Mouse (Mus musculus) neural tube, embryonic 13.5 days (tissue): ENCODE measurements around the gene Naa16. TPM values are rescaled to one million over a fixed set of nuclear protein-coding genes. Genes with fewer than 3 reads are reported as not detected.

ENCODE experiments used
- ATAC-seq: fragments of 200-750 bp; cut with Nextera tagmentation; 2 replicates; pipeline ENCODE4 v1.8.0; 2017; ENCODE audit warnings: low read depth, mild to moderate bottlenecking, moderate TSS enrichment, moderate library complexity
- H3K27ac ChIP-seq: fragments of 300-500 bp; sonication (generic); replicated peaks from 2 replicates; pipeline ENCODE4 v1.5.1; 2015; ENCODE audit warnings: moderate library complexity, mild to moderate bottlenecking, inconsistent platforms
- H3K27me3 ChIP-seq: fragments of 300-500 bp; sonication (generic); 2 replicates; pipeline ENCODE4 v1.6.1; 2015; ENCODE audit warnings: mild to moderate bottlenecking, inconsistent platforms
- H3K36me3 ChIP-seq: fragments of 300-500 bp; sonication (generic); 2 replicates; pipeline ENCODE4 v1.6.1; 2015; ENCODE audit warnings: mild to moderate bottlenecking, inconsistent platforms
- H3K4me1 ChIP-seq: fragments of 300-500 bp; sonication (generic); replicated peaks from 2 replicates; pipeline ENCODE4 v1.6.1; 2015; ENCODE audit warnings: inconsistent platforms
- H3K4me2 ChIP-seq: fragments of 300-500 bp; sonication (generic); 2 replicates; pipeline ENCODE4 v1.6.1; 2015; ENCODE audit warnings: inconsistent platforms, mild to moderate bottlenecking, moderate library complexity
- H3K4me3 ChIP-seq: fragments of 300-500 bp; sonication (generic); 2 replicates; pipeline ENCODE4 v1.5.1; 2015; ENCODE audit warnings: mild to moderate bottlenecking, inconsistent platforms
- H3K9ac ChIP-seq: fragments of 300-500 bp; sonication (generic); 2 replicates; pipeline ENCODE4 v1.6.1; 2015; ENCODE audit warnings: moderate library complexity, mild to moderate bottlenecking, inconsistent platforms
- H3K9me3 ChIP-seq: fragments of 300-500 bp; sonication (generic); 2 replicates; pipeline ENCODE4 v1.6.1; 2016; ENCODE audit warnings: inconsistent platforms
- WGBS: fragments of 180-500 bp; shearing (Covaris S2); methylation state at CpG from one replicate; pipeline ENCODE4 v1.1.7; 2015; 5-methylcytosine and 5-hydroxymethylcytosine counted together
- polyA plus RNA-seq: library from polyadenylated mRNA; unstranded; fragments of >200 nt; fragmentation: Nextera tagmentation; extraction: Ambion mirVana; gene quantifications from 2 replicates; pipeline ENCODE4 v1.2.1, GENCODE M21; 2015

Naa16 gene
- polyA plus RNA-seq, 1 experiment from 2014 or later, result 19.2 TPM

GRCm38 (mm10) chr14:79294051-79294814 lies 96.3 kb downstream of the Naa16 start:
- no peaks in the 10 kb centered on the region for H3K36me3 ChIP-seq
- no peak overlapping the region for H3K4me3 ChIP-seq
- H3K9me3 ChIP-seq, result no peaks in the 10 kb centered on the region
- H3K27me3 ChIP-seq, result peaks cover 15% of the 10 kb centered on the region
- no peak for ATAC-seq
- H3K9ac ChIP-seq, result no peak overlapping the region
- no peak overlapping the region for H3K27ac ChIP-seq
- 81% methylated on average over 8 of the region's 8 CpGs for WGBS
- H3K4me1 ChIP-seq, result peaks cover 32% of the 10 kb centered on the region
- no peak overlapping the region for H3K4me2 ChIP-seq

GRCm38 (mm10) chr14:79293119-79293780 lies 97.3 kb downstream of the Naa16 start:
- ATAC-seq, result no peak
- Histone ChIP-seq H3K9ac (no peak overlapping the region), H3K4me3 (no peak overlapping the region), H3K27me3 (peaks cover 5% of the 10 kb centered on the region), H3K27ac (no peak overlapping the region), H3K4me1 (peaks cover 32% of the 10 kb centered on the region), H3K4me2 (no peak overlapping the region), H3K9me3 (no peaks in the 10 kb centered on the region), H3K36me3 (no peaks in the 10 kb centered on the region)
- WGBS, result 44% methylated on average over 9 of the region's 16 CpGs

- H3K9ac ChIP-seq, result no peak overlapping the region
- H3K4me1 ChIP-seq, result peaks cover 29% of the 10 kb centered on the region
- no peak overlapping the region for H3K4me2 ChIP-seq
- no peaks in the 10 kb centered on the region for H3K9me3 ChIP-seq
- ATAC-seq, result no peak
- WGBS, result 90% methylated on average over 4 of the region's 4 CpGs
- no peaks in the 10 kb centered on the region for H3K36me3 ChIP-seq
- 0 out of 2 replicates have a peak overlapping the region, but pooled peaks have one; percentile 13 for H3K27ac ChIP-seq
- peaks cover 3% of the 10 kb centered on the region; the same call in 1 of the 2 replicates for H3K27me3 ChIP-seq
- no peak overlapping the region for H3K4me3 ChIP-seq
These were observed 98.9 kb downstream of the Naa16 start for GRCm38 (mm10) chr14:79291629-79292028.

- H3K27me3 ChIP-seq, result peaks cover 3% of the 10 kb centered on the region; the same call in 1 of the 2 replicates
- peak overlapping the region; percentile 33 for H3K4me2 ChIP-seq
- 0 out of 2 replicates have a peak overlapping the region, but pooled peaks have one; percentile 14 for H3K27ac ChIP-seq
- H3K36me3 ChIP-seq, result no peaks in the 10 kb centered on the region
- ATAC-seq, result no peak
- peaks cover 28% of the 10 kb centered on the region for H3K4me1 ChIP-seq
- WGBS, result 15% methylated on average over 15 of the region's 15 CpGs
- H3K4me3 ChIP-seq, result no peak overlapping the region
- no peaks in the 10 kb centered on the region for H3K9me3 ChIP-seq
- no peak overlapping the region for H3K9ac ChIP-seq
These were observed 99.7 kb downstream of the Naa16 start for GRCm38 (mm10) chr14:79290683-79291425.

- 60% methylated on average over 9 of the region's 9 CpGs for WGBS
- Histone ChIP-seq H3K4me3 (no peak overlapping the region), H3K36me3 (no peaks in the 10 kb centered on the region), H3K27ac (peak overlapping the region; percentile 33; the same call in 1 of the 2 replicates), H3K4me2 (no peak overlapping the region), H3K27me3 (peaks cover 3% of the 10 kb centered on the region; the same call in 1 of the 2 replicates), H3K9me3 (no peaks in the 10 kb centered on the region), H3K4me1 (peaks cover 28% of the 10 kb centered on the region), H3K9ac (no peak overlapping the region)
- no peak for ATAC-seq
These were observed 100.7 kb downstream of the Naa16 start for GRCm38 (mm10) chr14:79289909-79290308.

GRCm38 (mm10) chr14:79288280-79288679 lies 102.3 kb downstream of the Naa16 start:
- peaks cover 26% of the 10 kb centered on the region for H3K4me1 ChIP-seq
- no peak overlapping the region for H3K4me3 ChIP-seq
- no peaks in the 10 kb centered on the region for H3K36me3 ChIP-seq
- no peak overlapping the region for H3K27ac ChIP-seq
- no peak overlapping the region for H3K9ac ChIP-seq
- no peak for ATAC-seq
- H3K27me3 ChIP-seq, result peaks cover 3% of the 10 kb centered on the region; the same call in 1 of the 2 replicates
- 72% methylated on average over 3 of the region's 3 CpGs for WGBS
- H3K9me3 ChIP-seq, result no peaks in the 10 kb centered on the region
- H3K4me2 ChIP-seq, result no peak overlapping the region

GRCm38 (mm10) chr14:79287251-79287863 lies 103.2 kb downstream of the Naa16 start:
- WGBS, result 87% methylated on average over 7 of the region's 7 CpGs
- H3K27ac ChIP-seq, result no peak overlapping the region
- no peak overlapping the region for H3K4me3 ChIP-seq

GRCm38 (mm10) chr14:79285549-79285948 lies 105.0 kb downstream of the Naa16 start:
- no peaks in the 10 kb centered on the region for H3K36me3 ChIP-seq
- WGBS, result 94% methylated on average over 5 of the region's 5 CpGs
- no peak overlapping the region for H3K4me2 ChIP-seq
- ATAC-seq, result no peak
- no peaks in the 10 kb centered on the region for H3K9me3 ChIP-seq
- no peak overlapping the region for H3K9ac ChIP-seq
- H3K4me3 ChIP-seq, result no peak overlapping the region
- H3K27me3 ChIP-seq, result peaks cover 3% of the 10 kb centered on the region; the same call in 1 of the 2 replicates
- H3K4me1 ChIP-seq, result peaks cover 7% of the 10 kb centered on the region
- no peak overlapping the region for H3K27ac ChIP-seq

More at GRCm38 (mm10) chr14:79287251-79287863, 103.2 kb downstream of the Naa16 start:
- H3K36me3 ChIP-seq, result no peaks in the 10 kb centered on the region
- no peak overlapping the region for H3K4me2 ChIP-seq
- H3K9me3 ChIP-seq, result no peaks in the 10 kb centered on the region
- H3K27me3 ChIP-seq, result peaks cover 3% of the 10 kb centered on the region; the same call in 1 of the 2 replicates
- H3K9ac ChIP-seq, result no peak overlapping the region
- H3K4me1 ChIP-seq, result peaks cover 17% of the 10 kb centered on the region
- no peak for ATAC-seq

- no peaks in the 10 kb centered on the region for H3K27me3 ChIP-seq
- no peak overlapping the region for H3K9ac ChIP-seq
- H3K36me3 ChIP-seq, result no peaks in the 10 kb centered on the region
- H3K9me3 ChIP-seq, result no peaks in the 10 kb centered on the region
- H3K4me1 ChIP-seq, result no peaks in the 10 kb centered on the region
- H3K4me3 ChIP-seq, result no peak overlapping the region
- WGBS, result 88% methylated on average over 4 of the region's 4 CpGs
- no peak overlapping the region for H3K4me2 ChIP-seq
- no peak overlapping the region for H3K27ac ChIP-seq
- no peak for ATAC-seq
These were observed 106.0 kb downstream of the Naa16 start for GRCm38 (mm10) chr14:79284616-79285015.

- H3K27ac ChIP-seq, result no peak overlapping the region
- no peak overlapping the region for H3K4me2 ChIP-seq
- no peak overlapping the region for H3K4me3 ChIP-seq
- ATAC-seq, result no peak
- WGBS, result 88% methylated on average over 7 of the region's 7 CpGs
- no peak overlapping the region for H3K9ac ChIP-seq
- no peaks in the 10 kb centered on the region for H3K4me1 ChIP-seq
- H3K9me3 ChIP-seq, result no peaks in the 10 kb centered on the region
- no peaks in the 10 kb centered on the region for H3K27me3 ChIP-seq
- no peaks in the 10 kb centered on the region for H3K36me3 ChIP-seq
These were observed 106.6 kb downstream of the Naa16 start for GRCm38 (mm10) chr14:79283952-79284351.

GRCm38 (mm10) chr14:79281894-79282553 lies 108.6 kb downstream of the Naa16 start:
- Histone ChIP-seq H3K4me3 (no peak overlapping the region), H3K27me3 (no peaks in the 10 kb centered on the region), H3K27ac (no peak overlapping the region), H3K9ac (no peak overlapping the region), H3K36me3 (no peaks in the 10 kb centered on the region), H3K4me2 (no peak overlapping the region), H3K9me3 (no peaks in the 10 kb centered on the region), H3K4me1 (no peaks in the 10 kb centered on the region; the same call in 1 of the 2 replicates)
- 92% methylated on average over 9 of the region's 9 CpGs for WGBS
- no peak for ATAC-seq
